Mouse (Mus musculus) testis, postnatal 14 days (tissue): ENCODE results near the gene Hoxb1.

Experiments used
- DNase-seq: peaks from one replicate; pipeline ENCODE4 v3.0.0; 2021; ENCODE audit warnings: low spot score

The Hoxb1 gene

DNA sequence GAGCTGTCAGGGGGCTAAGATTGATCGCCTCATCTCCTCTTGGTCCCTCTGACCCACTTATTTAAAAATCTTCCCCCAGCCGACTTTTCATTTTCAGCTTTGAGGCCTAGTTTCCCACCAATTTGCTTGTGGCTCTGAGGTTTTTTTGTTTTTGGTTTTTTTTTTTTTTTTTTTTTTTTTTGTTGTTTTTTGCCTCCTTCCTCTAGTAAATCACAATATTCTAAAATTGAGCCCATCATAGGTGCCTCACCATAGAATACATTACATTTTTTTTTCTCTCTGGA, 15.3 kb upstream of the Hoxb1 start, which contains the start of gene Hoxb2:
TSS of gene Hoxb2 (plus strand) at position 185 of the 284 bp plus-strand sequence.
- DNase-seq: no peak

DNA sequence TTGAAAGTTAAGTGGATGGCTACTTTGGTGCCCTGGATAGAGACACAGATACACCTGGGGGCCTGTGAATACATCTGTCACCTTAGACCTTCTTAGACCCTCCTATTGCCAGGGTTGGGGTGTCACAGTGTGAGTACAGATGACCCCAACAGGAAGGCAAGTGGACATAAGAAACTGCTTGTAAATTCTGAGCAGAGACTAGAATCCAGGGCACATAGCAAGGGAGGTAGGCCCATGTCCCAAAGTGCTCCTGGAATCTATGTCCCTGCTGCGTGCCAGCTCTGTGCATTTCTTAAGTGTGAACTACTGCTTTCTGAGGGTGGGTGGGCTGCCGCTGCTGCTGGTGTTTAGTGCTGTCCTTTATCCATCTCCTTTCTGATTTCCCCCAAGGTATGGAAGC, 14.8 kb upstream of the Hoxb1 start:
- no peak for DNase-seq

DNA sequence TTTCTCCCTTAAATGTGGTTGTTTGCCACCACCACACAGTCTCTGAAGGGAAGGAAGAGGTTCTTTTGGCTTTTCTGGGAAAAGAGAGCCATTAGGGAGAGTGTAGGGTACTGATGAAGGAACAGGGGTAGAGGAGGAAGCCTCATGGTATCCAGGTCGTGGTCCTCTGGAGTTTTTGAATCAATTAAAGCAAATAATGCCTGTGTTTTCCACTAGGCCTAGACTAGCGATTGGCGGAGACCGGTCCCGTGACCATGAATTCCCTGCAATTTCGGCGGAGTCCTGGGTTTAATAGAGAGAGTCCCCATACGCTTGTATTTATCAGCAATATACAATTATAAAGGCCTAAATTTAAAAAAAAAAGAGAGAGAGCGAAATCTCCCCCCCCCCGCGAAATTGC, 14.2 kb upstream of the Hoxb1 start:
- DNase-seq: no peak

DNA sequence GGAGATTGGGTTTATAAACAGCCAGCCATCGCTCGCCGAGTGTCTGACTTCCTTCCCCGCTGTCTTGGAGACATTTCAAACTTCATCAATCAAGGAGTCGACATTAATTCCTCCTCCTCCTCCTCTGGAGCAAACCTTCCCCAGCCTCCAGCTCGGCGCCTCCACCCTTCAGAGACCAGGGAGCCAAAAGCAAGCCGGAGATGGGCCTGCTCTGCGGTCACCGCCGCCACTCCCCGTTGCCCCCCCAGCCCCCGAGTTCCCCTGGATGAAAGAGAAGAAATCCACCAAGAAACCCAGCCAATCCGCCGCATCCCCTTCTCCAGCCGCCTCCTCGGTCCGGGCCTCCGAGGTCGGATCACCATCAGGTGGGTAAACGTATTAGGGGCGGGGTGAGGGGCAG, 13.7 kb upstream of the Hoxb1 start:
- DNase-seq: no peak

DNA sequence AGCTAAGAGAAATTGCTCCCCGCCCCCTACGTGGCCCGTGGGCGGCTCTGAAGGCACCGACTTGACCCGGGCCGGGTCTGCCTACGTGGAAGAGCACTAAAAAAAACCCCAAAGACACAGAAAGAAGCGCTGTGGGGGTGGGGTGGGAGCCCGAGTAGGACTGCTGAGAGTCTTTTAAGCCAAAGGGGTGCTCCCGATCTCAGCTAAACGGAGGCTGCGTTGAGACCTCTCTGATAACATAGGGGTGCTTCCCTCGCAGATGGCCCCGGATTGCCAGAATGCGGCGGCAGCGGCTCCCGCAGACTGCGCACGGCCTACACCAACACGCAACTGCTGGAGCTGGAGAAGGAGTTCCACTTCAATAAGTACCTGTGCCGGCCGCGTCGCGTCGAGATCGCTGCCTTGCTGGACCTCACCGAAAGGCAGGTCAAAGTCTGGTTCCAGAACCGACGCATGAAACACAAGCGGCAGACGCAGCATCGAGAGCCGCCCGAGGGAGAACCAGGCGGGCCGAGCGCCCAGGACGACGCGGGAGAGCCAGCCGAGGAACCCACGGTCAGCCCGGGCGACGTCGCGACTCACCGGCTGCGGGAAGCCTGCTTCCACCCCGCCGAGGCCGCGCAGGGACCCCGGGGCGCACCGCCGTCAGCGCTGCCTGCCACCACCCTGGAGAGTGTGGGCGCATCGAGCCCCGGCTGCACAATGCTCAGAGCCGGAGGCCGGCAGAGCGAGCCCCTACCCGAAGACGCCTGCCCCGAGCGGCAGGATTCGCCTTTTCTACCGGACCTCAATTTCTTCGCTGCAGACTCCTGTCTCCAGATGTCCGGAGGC, 12.6 kb upstream of the Hoxb1 start:
- DNase-seq: no peak

DNA sequence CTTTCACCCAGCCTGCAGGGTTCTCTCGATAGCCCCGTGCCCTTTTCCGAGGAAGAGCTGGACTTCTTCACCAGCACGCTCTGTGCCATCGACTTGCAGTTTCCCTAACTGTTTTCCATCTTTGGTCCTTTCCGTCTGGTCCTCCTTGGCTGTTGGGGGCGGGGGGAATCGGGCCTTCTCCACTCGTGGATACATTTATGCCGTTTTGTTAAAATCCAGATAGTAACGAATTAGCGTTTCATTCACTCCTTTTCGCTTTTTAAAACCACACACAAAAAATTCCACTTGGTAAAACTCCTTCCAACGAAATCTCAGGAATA, 12.1 kb upstream of the Hoxb1 start:
- no peak for DNase-seq

DNA sequence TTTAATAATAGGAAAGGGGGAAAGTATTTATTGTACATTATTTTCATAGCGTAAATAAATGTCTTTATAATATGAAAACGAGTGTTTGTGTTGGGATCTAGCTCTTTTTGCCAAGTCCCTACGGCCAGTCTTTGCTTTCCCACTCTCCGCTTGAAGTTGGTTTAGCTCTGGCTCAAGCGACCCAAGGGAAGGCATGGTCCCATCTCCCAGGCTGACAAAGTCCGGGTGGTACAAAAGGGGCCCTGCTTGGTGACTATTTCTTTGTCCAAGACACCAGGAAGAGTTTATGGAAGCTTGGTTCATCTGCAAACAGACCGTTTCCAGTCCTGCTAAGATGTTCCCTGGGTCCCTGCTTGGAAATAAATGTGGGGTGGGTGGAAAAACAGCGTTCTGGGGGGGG, 11.6 kb upstream of the Hoxb1 start:
- no peak for DNase-seq

DNA sequence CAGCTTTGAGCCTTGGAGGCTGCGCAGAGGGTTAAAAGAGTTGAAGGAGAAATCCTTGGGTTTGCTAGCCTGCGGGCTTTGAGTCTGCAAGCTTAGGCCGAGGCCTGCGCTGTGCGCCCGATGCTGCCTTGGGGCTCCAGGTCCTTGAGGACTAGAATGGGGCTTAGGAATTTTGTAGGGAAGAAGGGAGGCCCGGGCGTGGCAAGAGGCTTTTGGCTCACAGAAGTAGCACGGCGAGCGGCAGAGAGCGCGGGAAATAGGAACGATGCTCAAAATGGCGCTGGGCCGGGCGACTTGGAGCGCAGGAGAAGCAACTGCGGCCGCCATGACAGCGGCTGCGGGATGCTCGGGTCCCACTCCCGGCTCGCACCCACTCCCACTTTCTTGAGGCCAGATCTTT, 11.2 kb upstream of the Hoxb1 start:
- DNase-seq: no peak

DNA sequence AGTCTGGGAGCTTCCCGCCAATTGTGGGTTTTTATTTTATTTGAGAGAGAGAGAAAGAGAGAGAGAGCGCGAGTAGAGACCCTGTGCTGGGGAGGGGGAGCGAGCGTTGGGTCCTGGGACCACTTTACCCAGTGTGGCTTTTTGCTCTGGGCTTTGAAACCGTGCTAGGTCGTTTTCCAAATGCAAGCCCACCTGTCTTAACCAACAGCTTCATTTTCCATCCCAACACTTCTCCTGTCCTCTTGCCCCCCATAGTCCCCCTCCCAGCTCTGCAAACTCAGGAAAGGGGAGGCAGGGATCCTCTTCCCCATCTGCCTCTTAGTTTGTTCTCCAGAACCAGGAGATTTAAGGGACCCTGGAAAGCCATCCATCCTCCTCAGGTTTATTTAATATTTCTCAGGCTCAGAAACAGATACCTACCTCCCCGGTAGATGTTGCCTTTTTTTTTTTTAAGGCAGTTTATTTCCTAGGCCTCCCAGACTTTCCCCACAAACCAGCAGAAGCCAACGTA, 10.7 kb upstream of the Hoxb1 start:
- no peak for DNase-seq

DNA sequence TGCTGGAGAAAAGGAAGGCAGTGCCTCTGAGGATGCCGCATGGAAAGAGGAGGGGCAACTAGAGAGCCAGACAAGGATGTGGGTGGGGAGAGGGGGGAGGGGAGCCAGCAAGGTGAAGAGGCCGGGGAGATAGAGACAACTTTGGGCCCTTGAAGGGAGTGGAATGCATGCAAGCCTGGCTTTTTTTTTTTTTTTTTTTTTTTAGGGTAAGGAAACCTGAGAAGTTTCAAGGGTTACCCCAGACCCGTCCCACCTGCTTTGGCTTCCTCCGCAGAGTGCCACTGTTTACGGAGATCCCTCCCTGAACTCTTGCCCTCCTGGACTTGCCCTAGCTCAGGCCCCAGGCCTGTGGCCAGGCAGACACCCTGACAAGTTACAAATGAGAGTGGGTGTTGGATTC, 1.7 kb upstream of the Hoxb1 start:
- DNase-seq: no peak

DNA sequence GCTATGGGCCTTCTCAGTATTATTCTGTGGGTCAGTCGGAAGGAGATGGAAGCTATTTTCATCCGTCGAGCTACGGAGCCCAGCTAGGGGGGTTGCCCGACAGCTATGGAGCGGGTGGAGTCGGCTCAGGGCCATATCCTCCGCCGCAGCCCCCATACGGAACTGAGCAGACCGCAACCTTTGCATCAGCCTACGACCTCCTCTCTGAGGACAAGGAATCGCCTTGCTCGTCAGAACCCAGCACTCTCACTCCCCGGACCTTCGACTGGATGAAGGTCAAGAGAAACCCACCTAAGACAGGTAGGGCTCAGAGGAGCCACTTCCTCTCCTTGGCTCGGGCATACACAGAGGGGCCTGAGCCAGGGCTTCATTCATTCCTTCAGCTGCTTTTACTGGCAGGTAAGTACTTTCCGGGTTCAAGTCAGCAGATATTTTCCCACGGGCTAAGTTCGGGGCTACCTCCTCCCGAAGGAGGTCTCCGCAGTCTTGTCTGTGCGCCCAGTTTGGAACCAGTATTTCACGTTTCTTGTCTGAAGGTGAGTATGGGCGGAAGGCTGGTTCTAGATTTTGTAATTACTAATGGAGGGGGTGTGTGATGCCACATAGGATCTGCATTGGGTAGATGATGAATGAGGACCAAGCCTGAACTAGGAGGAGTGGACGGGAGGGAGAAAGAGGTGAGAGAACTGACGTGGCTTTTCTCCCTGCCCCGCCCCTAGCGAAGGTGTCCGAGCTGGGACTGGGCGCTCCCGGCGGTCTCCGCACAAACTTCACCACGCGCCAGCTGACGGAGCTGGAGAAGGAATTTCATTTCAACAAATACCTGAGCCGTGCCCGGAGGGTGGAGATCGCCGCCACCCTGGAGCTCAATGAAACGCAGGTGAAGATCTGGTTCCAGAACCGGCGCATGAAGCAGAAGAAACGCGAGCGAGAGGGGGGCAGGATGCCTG, 815 bp downstream of the Hoxb1 start:
- no peak for DNase-seq

DNA sequence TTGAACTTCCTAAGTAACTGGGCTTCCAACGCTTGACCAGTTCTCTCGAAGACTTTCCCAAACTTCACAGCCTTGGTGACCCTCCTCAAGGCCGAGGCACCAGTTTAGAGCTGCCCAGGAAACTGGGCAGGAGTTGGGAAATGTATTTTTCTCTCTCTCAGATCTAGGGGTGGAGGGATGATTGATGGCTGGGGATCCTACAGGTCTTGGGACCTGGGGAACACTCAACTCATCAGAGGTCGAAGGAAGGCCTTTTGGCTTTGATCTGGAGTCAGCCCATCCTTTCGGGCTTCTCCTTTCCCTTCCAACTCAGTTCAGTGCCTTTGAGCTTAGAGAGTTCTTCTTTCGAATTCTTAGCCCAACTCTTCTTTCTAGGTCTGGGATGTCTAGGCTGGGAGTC, 1.6 kb downstream of the Hoxb1 start:
- DNase-seq: no peak

DNA sequence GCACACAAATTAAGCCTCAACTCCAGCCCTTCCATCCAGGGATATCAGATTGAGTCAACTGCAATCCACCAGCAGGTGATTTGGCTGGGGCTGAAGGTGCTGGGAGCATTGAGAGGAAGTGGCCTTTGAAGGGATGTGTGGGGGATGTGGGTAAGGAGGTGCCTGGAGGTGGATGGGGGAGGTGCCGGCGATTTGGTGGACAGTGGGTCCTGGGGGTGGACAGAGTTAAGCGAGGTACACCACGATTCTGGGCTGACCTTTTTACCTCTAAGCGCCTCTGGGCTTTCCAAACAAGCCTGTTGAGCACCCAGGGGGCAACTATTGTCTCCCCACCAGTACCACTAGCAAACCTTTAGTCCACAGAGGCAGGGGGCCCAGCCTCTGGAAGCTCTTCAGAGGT, 3.1 kb downstream of the Hoxb1 start:
- no peak for DNase-seq

DNA sequence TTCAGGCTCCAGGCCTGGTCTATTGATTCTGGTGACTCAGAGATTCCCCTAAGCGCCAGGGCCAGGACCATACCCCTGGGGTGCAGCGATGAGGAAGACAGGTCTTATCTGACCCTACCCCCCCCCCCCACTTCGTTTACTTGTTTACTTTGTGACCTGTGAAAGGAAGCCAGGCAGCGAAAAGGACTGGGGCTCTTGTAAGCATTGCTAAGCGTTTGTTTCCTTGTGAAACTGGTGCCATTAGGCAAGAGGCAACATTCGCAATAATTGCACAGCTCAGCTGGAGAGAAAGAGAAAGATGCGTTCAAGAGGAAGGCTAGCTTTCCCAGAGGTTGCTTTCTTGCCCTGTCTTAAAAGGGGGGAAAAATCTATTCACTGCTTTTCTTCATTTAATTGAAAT, 3.6 kb downstream of the Hoxb1 start:
- DNase-seq: no peak

DNA sequence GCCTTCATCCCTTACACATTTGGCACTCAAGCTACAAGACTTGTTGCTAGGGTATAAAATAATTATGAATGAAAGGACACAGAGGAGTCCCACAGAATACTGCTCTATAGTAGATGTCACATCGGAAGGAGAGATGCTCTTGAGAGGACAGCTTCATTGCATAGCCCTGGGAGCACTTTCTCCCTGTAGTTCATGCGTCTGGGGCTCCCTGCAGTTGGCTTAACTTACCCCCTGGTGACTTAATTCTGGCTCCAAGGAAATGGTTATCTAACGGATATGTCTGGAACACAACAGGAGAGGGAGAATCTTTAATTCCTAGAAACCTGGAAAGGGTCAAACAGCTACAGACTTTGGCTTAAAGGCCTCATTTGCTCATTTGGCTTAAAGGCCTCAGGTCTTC, 6.2 kb downstream of the Hoxb1 start:
- DNase-seq: no peak

DNA sequence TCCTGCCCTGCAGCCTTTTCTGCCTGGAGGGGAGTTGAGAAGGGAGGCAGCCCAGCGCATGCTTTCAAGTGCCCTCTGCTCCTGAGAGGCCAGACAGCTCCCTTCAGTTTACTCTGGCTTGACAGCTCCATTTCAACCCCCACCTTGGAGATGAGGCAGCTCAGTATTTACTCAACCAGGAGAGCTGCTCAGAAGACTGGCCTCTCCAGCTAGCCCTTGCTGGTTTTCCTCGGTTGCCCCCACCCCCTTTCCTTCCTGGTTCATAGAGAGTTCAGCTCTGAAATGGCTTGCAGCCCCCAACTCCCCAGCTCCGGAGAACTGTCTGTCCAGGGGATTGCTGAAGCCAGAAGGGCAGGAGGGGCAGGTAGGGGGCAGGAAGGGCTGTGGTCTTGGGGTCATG, 7.0 kb downstream of the Hoxb1 start:
- DNase-seq: no peak

DNA sequence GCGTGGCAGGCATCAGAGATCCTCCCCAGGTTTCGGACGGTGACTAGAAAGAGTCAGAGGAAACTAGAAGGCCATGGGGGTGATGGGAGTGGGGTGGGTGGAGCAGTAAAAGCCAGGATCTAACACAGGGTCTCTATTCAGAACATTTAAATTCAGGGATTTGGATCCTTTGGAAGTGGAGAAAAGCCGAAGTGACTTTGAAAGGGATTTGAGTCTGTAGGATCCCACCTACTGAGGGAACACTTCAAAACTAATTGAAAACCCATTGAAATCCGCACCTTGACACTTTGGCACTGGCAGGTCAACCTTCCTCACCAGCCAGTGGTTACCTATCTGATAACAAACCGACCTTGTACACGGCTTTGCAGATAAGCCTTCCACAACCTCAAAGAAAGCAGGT, 9.3 kb downstream of the Hoxb1 start:
- DNase-seq: no peak

DNA sequence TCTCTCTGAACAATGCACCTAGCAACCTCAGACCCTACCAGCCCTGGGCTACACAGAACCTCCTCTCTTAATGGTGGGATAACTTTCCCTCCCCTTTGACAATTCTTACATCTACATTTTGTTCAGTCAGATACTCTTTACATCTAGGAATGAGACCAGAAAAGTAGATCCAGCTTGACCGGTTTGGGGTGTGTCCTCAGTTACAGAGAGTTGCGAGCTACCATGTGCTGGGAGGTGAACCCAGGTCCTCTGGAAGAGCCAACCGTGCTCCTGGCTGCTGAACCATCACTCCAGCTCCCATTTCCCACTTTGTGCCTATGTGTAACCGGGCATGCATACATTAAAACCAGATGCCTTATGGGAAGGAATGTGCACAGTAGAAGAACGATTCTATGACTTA, 17.8 kb downstream of the Hoxb1 start:
- DNase-seq: no peak

DNA sequence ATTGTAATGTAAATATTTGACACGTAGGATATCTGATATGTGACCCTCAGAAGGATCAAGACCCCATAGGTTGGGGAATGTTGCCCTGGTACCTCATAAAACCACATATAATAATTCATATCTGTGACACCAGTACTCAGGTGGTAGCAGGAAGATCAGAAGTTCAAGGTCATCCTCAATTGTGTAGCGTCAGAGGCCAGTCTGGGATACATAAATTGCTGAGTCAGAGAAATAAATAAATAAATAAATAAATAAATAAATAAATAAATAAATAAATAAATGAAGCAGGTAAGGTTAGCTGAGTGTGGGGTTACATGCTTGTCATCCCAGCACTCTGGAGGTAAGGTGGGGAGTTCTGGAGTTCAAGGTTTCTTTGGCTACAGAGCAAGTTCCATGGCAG, 22.1 kb downstream of the Hoxb1 start:
- DNase-seq: no peak

DNA sequence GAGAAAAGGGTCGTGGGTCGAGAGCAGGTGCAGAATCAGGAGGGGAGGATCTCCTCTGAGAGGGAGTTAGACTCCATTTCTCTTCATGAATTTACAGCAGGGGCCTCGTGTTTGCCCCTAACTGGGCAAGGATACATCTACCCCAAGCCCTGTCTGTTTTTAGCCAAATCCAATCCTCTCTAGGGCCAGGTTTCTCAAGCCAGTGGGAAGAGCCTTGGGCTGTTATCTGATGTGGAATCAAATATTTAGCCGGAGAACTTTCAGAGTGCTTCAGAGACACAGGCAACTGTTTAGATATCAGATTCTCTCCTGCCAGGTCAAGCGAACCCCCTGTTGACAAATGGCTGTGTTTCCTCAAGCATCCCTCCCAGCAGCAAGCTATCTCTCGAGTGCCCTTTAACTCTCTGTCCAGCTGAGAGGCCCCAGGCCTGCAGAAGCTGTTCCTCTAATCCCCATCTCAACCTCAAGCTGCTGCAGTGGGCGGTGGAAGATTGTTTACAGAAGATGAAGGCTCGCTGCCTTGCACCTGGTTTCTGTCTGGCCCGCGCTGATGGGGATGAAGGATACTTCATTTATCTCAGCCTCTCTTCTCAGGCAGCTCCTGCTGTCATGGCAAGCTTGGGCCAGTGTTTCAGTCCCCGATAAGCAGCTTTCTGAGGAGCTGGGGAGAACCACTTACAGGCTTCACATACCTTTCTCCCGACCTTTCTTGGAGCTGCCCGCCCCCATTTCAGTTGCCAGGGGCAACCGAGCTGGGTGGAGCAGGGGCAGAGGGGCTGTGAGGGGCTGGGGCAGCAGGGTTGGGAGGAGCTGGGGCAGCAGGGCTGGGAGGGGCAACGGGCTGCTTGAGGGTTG, 31.4 kb downstream of the Hoxb1 start:
- DNase-seq: no peak

DNA sequence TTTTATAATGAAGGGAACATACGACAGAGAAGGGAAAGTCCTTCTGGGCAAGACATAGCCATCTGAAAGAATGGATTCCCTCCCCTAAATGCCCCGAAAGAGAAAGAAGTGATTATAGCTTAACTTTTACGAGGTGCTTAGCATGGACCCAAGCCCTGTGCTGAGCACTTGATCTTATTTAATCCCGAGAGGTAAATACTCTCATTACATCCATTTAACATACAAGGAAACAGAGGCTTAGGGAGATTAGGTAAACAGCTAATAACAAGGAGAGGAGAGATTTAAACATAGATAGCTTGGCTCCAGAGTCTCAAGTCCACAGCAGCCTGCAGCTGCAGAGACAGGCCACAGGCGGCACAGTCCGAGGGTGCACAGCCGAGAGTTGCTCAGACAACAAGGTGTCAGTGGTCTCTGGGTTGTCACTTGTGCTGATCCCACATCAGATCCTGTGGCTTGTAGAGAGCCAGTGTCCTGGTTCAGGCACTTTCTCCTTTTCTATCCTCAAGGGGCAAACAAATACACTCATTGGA, 32.3 kb downstream of the Hoxb1 start:
- DNase-seq: no peak

DNA sequence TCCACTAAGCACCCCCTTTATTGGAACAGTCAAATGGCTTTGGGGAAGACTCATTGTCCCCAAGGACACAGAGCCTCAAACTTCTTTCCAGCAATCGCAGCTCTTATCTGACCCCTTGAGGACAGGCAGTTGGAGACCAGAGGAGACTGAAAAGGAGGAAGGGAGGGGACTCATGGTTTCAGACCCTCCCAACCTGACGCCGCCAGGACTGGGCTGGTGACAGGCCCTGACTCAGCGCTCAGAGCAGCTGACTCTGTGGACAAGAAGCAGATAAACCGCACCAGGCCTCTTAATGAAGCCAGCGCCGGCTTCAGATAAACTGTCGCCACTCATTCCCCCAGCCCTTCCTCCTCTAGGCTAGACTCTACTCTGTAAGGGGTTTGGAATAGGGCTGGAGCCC, 34.4 kb downstream of the Hoxb1 start:
- no peak for DNase-seq
